Mouse (Mus musculus) gastrocnemius, adult 2 months (tissue): ENCODE measurements around the gene Snrpd2. TPM values are rescaled to one million over a fixed set of nuclear protein-coding genes. Genes with fewer than 3 reads are reported as not detected.

Experiments used
- DNase-seq: peaks from one replicate; pipeline ENCODE4 v3.0.0; 2022
- H3K27ac ChIP-seq: fragments of 200-600 bp; 2 replicates; pipeline ENCODE4 v1.8.1; 2022; ENCODE audit warnings: mild to moderate bottlenecking
- H3K4me3 ChIP-seq: fragments of 200-600 bp; 2 replicates; pipeline ENCODE4 v1.8.1; 2022; ENCODE audit warnings: mild to moderate bottlenecking, moderate library complexity
- CTCF ChIP-seq: fragments of 200-600 bp; IDR thresholded peaks from 2 replicates; pipeline ENCODE4 v1.8.1; 2022; ENCODE audit warnings: antibody characterized with exemption, mild to moderate bottlenecking, moderate library complexity
- intact Hi-C: fragments of 180-260 bp; cut with DNase I; formaldehyde crosslinking; loops from one replicate; pipeline ENCODE4 v1.15.1; 2025
- total RNA-seq, 2 experiments: library from RNA; stranded (reverse); gene quantifications; 2 replicates each; pipeline ENCODE4 v1.2.3; 2021

Snrpd2 gene
- total RNA-seq, 2 experiments from 2014 or later: 49.7 to 58.0 TPM

GRCm38 (mm10) chr7:19155825-19156475, 6.4 kb downstream of the Snrpd2 start:
- TF ChIP-seq CTCF: peak; percentile 46; the same call in 1 of the 2 replicates
- intact Hi-C loops: no loop called here
- no peak for DNase-seq
- Histone ChIP-seq H3K4me3 (no peak overlapping the region), H3K27ac (no peak overlapping the region)

- H3K4me3 ChIP-seq: peak overlapping the region; percentile 31; the same call in 1 of the 2 replicates
- H3K27ac ChIP-seq: peak overlapping the region; percentile 25; the same call in 1 of the 2 replicates
Measured at GRCm38 (mm10) chr7:19157160-19157800, 7.8 kb downstream of the Snrpd2 start.

GRCm38 (mm10) chr7:19158601-19159000, 9.1 kb downstream of the Snrpd2 start:
- intact Hi-C loops: no loop called here
- TF ChIP-seq CTCF: no peak
- H3K4me3 ChIP-seq: no peak overlapping the region
- DNase-seq: no peak
- H3K27ac ChIP-seq: no peak overlapping the region

More at GRCm38 (mm10) chr7:19157160-19157800, 7.8 kb downstream of the Snrpd2 start:
- DNase-seq: peak; percentile 95
- intact Hi-C loops: loop anchor here (1.0 kb wide), 2 partner anchors 16 to 52 kb away; no protein-coding TSS in a partner anchor
- TF ChIP-seq CTCF: peak; percentile 100; the same call in 1 of the 2 replicates

- Histone ChIP-seq H3K4me3 (no peak overlapping the region), H3K27ac (no peak overlapping the region)
- intact Hi-C loops: no loop called here
- DNase-seq: no peak
- no peak for TF ChIP-seq CTCF
Measured at GRCm38 (mm10) chr7:19159411-19159810, 9.9 kb downstream of the Snrpd2 start.

- Histone ChIP-seq H3K27ac (no peak overlapping the region), H3K4me3 (peak overlapping the region; percentile 62)
- no peak for TF ChIP-seq CTCF
- DNase-seq: no peak
- intact Hi-C loops: no loop called here
Measured at GRCm38 (mm10) chr7:19160115-19160514, 10.6 kb downstream of the Snrpd2 start.

GRCm38 (mm10) chr7:19162928-19163327, 13.4 kb downstream of the Snrpd2 start:
- no peak for DNase-seq
- intact Hi-C loops: no loop called here
- Histone ChIP-seq H3K27ac (no peak overlapping the region), H3K4me3 (no peak overlapping the region)
- TF ChIP-seq CTCF: no peak

GRCm38 (mm10) chr7:19163752-19164151, 14.2 kb downstream of the Snrpd2 start:
- no peak for TF ChIP-seq CTCF
- intact Hi-C loops: no loop called here
- DNase-seq: no peak
- Histone ChIP-seq H3K27ac (no peak overlapping the region), H3K4me3 (no peak overlapping the region)

GRCm38 (mm10) chr7:19164189-19164588, 14.7 kb downstream of the Snrpd2 start:
- intact Hi-C loops: no loop called here
- H3K27ac ChIP-seq: no peak overlapping the region
- TF ChIP-seq CTCF: no peak
- H3K4me3 ChIP-seq: no peak overlapping the region
- no peak for DNase-seq

GRCm38 (mm10) chr7:19164978-19165377, 15.5 kb downstream of the Snrpd2 start:
- TF ChIP-seq CTCF: no peak
- no peak for DNase-seq
- Histone ChIP-seq H3K4me3 (no peak overlapping the region), H3K27ac (no peak overlapping the region)
- intact Hi-C loops: no loop called here

GRCm38 (mm10) chr7:19165656-19166423, 16.3 kb downstream of the Snrpd2 start, which contains the start of gene Gipr:
Gipr (minus strand) TSS chr7:19166127.
- peak within 1 kb of the TSS; percentile 34; the same call in 1 of the 2 replicates for H3K4me3 ChIP-seq
- no peak within 1 kb of the TSS for H3K27ac ChIP-seq
- DNase-seq: peak; percentile 64
- TF ChIP-seq CTCF: no peak
- intact Hi-C loops: no loop called here

- intact Hi-C loops: no loop called here
- TF ChIP-seq CTCF: peak; percentile 25; the same call in 1 of the 2 replicates
- no peak overlapping the region for H3K27ac ChIP-seq
- no peak for DNase-seq
- H3K4me3 ChIP-seq: no peak overlapping the region
Measured at GRCm38 (mm10) chr7:19166990-19167389, 17.5 kb downstream of the Snrpd2 start.

GRCm38 (mm10) chr7:19169506-19169905, 20.0 kb downstream of the Snrpd2 start:
- peak overlapping the region; percentile 74; the same call in 1 of the 2 replicates for H3K27ac ChIP-seq

More at GRCm38 (mm10) chr7:19169506-19169905, 20.0 kb downstream of the Snrpd2 start:
- DNase-seq: no peak
- no peak overlapping the region for H3K4me3 ChIP-seq
- no peak for TF ChIP-seq CTCF
- intact Hi-C loops: no loop called here
